Mouse (Mus musculus) telencephalon, adult 2 months (tissue): ENCODE measurements at regions not wholly inside any gene's neighbourhood (a gene's known extent, or its start where the extent isn't known, plus 50 kb on each side); places are given as distances from the start of the nearest gene placed in this dataset.
A peak's percentile ranks its signal among the peaks of the same experiment; 100 is the strongest.

Experiments used
- DNase-seq: peaks from one replicate; pipeline ENCODE4 v3.0.0-alpha.2; 2011; ENCODE audit warnings: low read depth, low spot score

- DNase-seq: no peak
Observed at GRCm38 (mm10) chr6:50922235-50922634, 268.0 kb upstream of the Npvf start.

- DNase-seq: no peak
Observed at GRCm38 (mm10) chr6:50924571-50924970, 270.3 kb upstream of the Npvf start.

- DNase-seq: no peak
Observed at GRCm38 (mm10) chr6:50924998-50925397, 270.8 kb upstream of the Npvf start.

- no peak for DNase-seq
Observed at GRCm38 (mm10) chr6:50926313-50926712, 272.1 kb upstream of the Npvf start.

GRCm38 (mm10) chr6:50929503-50929902 is 275.3 kb upstream of the Npvf start:
- no peak for DNase-seq

- DNase-seq: no peak
Observed at GRCm38 (mm10) chr6:50933510-50933909, 279.3 kb upstream of the Npvf start.

GRCm38 (mm10) chr6:50934245-50934644 is 280.0 kb upstream of the Npvf start:
- peak; percentile 50 for DNase-seq

GRCm38 (mm10) chr6:50936306-50936705 is 282.1 kb upstream of the Npvf start:
- DNase-seq: no peak

- DNase-seq: no peak
Observed at GRCm38 (mm10) chr6:50937094-50937493, 282.9 kb upstream of the Npvf start.

- no peak for DNase-seq
Observed at GRCm38 (mm10) chr6:50938879-50939278, 284.6 kb upstream of the Npvf start.

GRCm38 (mm10) chr6:50939440-50939839 is 285.2 kb upstream of the Npvf start:
- no peak for DNase-seq

GRCm38 (mm10) chr6:50940118-50940517 is 285.9 kb upstream of the Npvf start:
- DNase-seq: no peak

- DNase-seq: no peak
Observed at GRCm38 (mm10) chr6:50940641-50941398, 286.6 kb upstream of the Npvf start.

- DNase-seq: no peak
Observed at GRCm38 (mm10) chr6:50942696-50943095, 288.5 kb upstream of the Npvf start.

- DNase-seq: no peak
Observed at GRCm38 (mm10) chr6:50948061-50948460, 293.8 kb upstream of the Npvf start.

- no peak for DNase-seq
Observed at GRCm38 (mm10) chr6:50949361-50949760, 295.1 kb upstream of the Npvf start.

GRCm38 (mm10) chr6:50949883-50950583 is 295.8 kb upstream of the Npvf start:
- DNase-seq: no peak

GRCm38 (mm10) chr6:50957328-50957900 is 303.2 kb upstream of the Npvf start:
- DNase-seq: no peak

- DNase-seq: no peak
Observed at GRCm38 (mm10) chr6:50960341-50960740, 306.1 kb upstream of the Npvf start.

GRCm38 (mm10) chr6:50961592-50961991 is 307.4 kb upstream of the Npvf start:
- DNase-seq: no peak

- DNase-seq: no peak
Observed at GRCm38 (mm10) chr6:50968546-50968945, 314.3 kb upstream of the Npvf start.

- DNase-seq: no peak
Observed at GRCm38 (mm10) chr6:50969341-50969740, 315.1 kb upstream of the Npvf start.

GRCm38 (mm10) chr6:50969997-50970396 is 315.8 kb upstream of the Npvf start:
- no peak for DNase-seq
